Mouse (Mus musculus) cerebellum, adult 2 months (tissue): ENCODE measurements around the gene Fam162a.
"Not testable (repeated sequence)": the region's sequence is repeated elsewhere in the genome, so short reads cannot be mapped to it uniquely, and the experiment has no call there.

Source experiments
- CTCF ChIP-seq: fragments of 200-500 bp; IDR thresholded peaks from 2 replicates; pipeline ENCODE4 v1.5.1; 2011; ENCODE audit warnings: low read depth, mild to moderate bottlenecking, control low read depth, low read length, moderate library complexity, borderline replicate concordance; ENCODE audit not compliant: insufficient read depth
- POLR2A ChIP-seq: fragments of 200-500 bp; IDR thresholded peaks from 2 replicates; pipeline ENCODE4 v1.6.1; 2011; ENCODE audit warnings: low read length, control low read depth, borderline replicate concordance; ENCODE audit not compliant: insufficient read depth

DNA sequence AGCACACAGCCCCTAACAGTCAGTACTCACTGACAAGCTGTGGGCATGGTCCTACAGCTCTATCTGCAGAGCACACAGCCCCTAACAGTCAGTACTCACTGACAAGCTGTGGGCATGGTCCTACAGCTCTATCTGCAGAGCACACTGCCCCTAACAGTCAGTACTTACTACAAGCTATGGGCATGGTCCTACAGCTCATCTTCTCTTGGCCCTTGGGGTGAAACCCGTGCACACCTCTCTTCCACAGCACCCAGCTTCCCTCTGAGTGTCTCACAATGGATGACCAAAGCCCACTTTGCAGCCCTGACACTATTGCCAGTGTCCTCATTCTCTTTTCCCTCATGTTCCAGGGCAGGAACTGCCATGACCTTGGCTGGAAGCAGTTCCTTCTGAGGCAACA, 8.9 kb downstream of the Fam162a start:
- not testable (repeated sequence) for TF ChIP-seq CTCF, POLR2A
